Mouse (Mus musculus) T-helper 1 cell (primary cell): ENCODE measurements around the gene Gm45021.

ENCODE experiments used
- in situ Hi-C: fragments of 300-600 bp; cut with MboI, MseI; formaldehyde crosslinking; loops from one replicate; pipeline ENCODE4 v1.15.1; 2025; ENCODE audit warnings: high pct_unique_total_duplicates

Gene Gm45021

GRCm38 (mm10) chr6:48589194-48589750, at the start of gene Gm45021:
TSS of gene Gm45021 (plus strand) at chr6:48589610.
- in situ Hi-C loops: loop anchor here (5.0 kb wide), 1 partner anchor 77 kb away; no protein-coding TSS in a partner anchor

GRCm38 (mm10) chr6:48539860-48540259, 49.5 kb upstream of the Gm45021 start:
- in situ Hi-C loops: loop anchor here (5.0 kb wide), 1 partner anchor 363 kb away; no protein-coding TSS in a partner anchor

GRCm38 (mm10) chr6:48540721-48541120, 48.7 kb upstream of the Gm45021 start:
- in situ Hi-C loops: no loop called here

- in situ Hi-C loops: no loop called here
Observed at GRCm38 (mm10) chr6:48541560-48542450, 47.6 kb upstream of the Gm45021 start.

GRCm38 (mm10) chr6:48542631-48543030, 46.8 kb upstream of the Gm45021 start:
- in situ Hi-C loops: no loop called here

- in situ Hi-C loops: no loop called here
Observed at GRCm38 (mm10) chr6:48545251-48545650, 44.2 kb upstream of the Gm45021 start.

- in situ Hi-C loops: no loop called here
Observed at GRCm38 (mm10) chr6:48546271-48546670, 43.1 kb upstream of the Gm45021 start.

- in situ Hi-C loops: no loop called here
Observed at GRCm38 (mm10) chr6:48546858-48547257, 42.6 kb upstream of the Gm45021 start.

- in situ Hi-C loops: no loop called here
Observed at GRCm38 (mm10) chr6:48548314-48548713, 41.1 kb upstream of the Gm45021 start.

- in situ Hi-C loops: no loop called here
Observed at GRCm38 (mm10) chr6:48552918-48553317, 36.5 kb upstream of the Gm45021 start.

- in situ Hi-C loops: no loop called here
Observed at GRCm38 (mm10) chr6:48553819-48554218, 35.6 kb upstream of the Gm45021 start.

- in situ Hi-C loops: no loop called here
Observed at GRCm38 (mm10) chr6:48554280-48555103, 34.9 kb upstream of the Gm45021 start, which contains the start of gene Lrrc61. TSS of gene Lrrc61 (plus strand) at chr6:48554796.

GRCm38 (mm10) chr6:48555104-48555890, 34.1 kb upstream of the Gm45021 start:
- in situ Hi-C loops: no loop called here

GRCm38 (mm10) chr6:48555956-48556355, 33.5 kb upstream of the Gm45021 start:
- in situ Hi-C loops: no loop called here

GRCm38 (mm10) chr6:48565693-48566310, 23.6 kb upstream of the Gm45021 start:
- in situ Hi-C loops: no loop called here

- in situ Hi-C loops: no loop called here
Observed at GRCm38 (mm10) chr6:48566312-48566711, 23.1 kb upstream of the Gm45021 start.

GRCm38 (mm10) chr6:48568036-48568984, 21.1 kb upstream of the Gm45021 start:
- in situ Hi-C loops: no loop called here

- in situ Hi-C loops: no loop called here
Observed at GRCm38 (mm10) chr6:48569065-48569807, 20.2 kb upstream of the Gm45021 start.

GRCm38 (mm10) chr6:48572014-48572413, 17.4 kb upstream of the Gm45021 start:
- in situ Hi-C loops: no loop called here
